Mouse (Mus musculus): ENCODE data around the gene Dmrtc1c1. TPM values are rescaled to one million over a fixed set of nuclear protein-coding genes. Genes with fewer than 3 reads are reported as not detected.

Gene Dmrtc1c1
- total RNA-seq (2023) = not detected

DNA sequence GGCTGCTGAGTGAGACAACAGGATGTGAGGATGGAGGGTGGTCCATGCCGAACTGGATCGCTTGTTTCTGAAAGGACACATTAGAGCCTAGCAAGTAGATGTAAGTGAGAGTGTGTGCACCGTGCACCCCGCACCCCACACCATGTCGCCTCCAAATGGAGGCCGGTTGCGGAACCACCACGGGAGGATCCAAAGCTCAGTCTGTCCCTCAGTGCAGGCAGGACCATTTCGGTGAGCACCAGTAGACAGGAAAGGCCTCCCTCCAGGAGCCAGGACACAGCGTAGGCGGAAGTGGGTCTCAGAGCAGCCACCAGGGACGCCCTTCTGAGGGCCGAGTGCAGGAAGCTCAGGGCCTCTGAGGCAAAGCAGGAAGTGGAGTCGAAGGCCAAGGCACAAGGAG is at the start of gene Dmrtc1c1:
TSS of gene Dmrtc1c1 (plus strand) at position 301 of the 400 bp plus-strand sequence.

DNA sequence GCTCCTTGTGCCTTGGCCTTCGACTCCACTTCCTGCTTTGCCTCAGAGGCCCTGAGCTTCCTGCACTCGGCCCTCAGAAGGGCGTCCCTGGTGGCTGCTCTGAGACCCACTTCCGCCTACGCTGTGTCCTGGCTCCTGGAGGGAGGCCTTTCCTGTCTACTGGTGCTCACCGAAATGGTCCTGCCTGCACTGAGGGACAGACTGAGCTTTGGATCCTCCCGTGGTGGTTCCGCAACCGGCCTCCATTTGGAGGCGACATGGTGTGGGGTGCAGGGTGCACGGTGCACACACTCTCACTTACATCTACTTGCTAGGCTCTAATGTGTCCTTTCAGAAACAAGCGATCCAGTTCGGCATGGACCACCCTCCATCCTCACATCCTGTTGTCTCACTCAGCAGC is 51.8 kb downstream of the Dmrtc1c1 start, which contains the start of gene Dmrtc1c2:
TSS of gene Dmrtc1c2 (minus strand) at position 101 of the 400 bp plus-strand sequence.

Other genes starting within 250 kb of the Dmrtc1c1 start
- gene Phka1, start 158.7 kb upstream of the Dmrtc1c1 start, total RNA-seq (2023) = 0.27 TPM
- gene Gm3880, start 116.0 kb upstream of the Dmrtc1c1 start, total RNA-seq (2023) = not detected
- gene Gm9112, start 95.3 kb upstream of the Dmrtc1c1 start, total RNA-seq (2023) = not detected
- not detected for gene Dmrtc1b, start 95.1 kb upstream of the Dmrtc1c1 start, total RNA-seq (2023)
- gene Dmrtc1c2, start 51.7 kb downstream of the Dmrtc1c1 start, total RNA-seq (2023) = not detected
- not detected for gene 1700031F05Rik, start 65.0 kb downstream of the Dmrtc1c1 start, total RNA-seq (2023)
- not detected for gene Dmrtc1a, start 105.7 kb downstream of the Dmrtc1c1 start, total RNA-seq (2023)
- not detected for gene 1700011M02Rik, start 105.9 kb downstream of the Dmrtc1c1 start, total RNA-seq (2023)
- not detected for gene 1700018G05Rik, start 125.4 kb downstream of the Dmrtc1c1 start, total RNA-seq (2023)